Mouse (Mus musculus) c-Kit-positive CD71-positive TER-119-negative erythroid progenitor cells, embryonic 14.5 days (primary cell): ENCODE results near the gene Aacs.
A peak's percentile ranks its signal among the peaks of the same experiment; 100 is the strongest.
"Not testable (repeated sequence)": the region's sequence is repeated elsewhere in the genome, so short reads cannot be mapped to it uniquely, and the experiment has no call there.

ENCODE experiments used
- DNase-seq: peaks from one replicate; pipeline ENCODE4 v3.0.0-alpha.2; 2013; ENCODE audit warnings: low read depth

Aacs gene

GRCm38 (mm10) chr5:125465701-125466106, 9.9 kb upstream of the Aacs start:
- DNase-seq = peak; percentile 98

GRCm38 (mm10) chr5:125466483-125466882, 9.1 kb upstream of the Aacs start:
- DNase-seq = no peak

- DNase-seq = no peak
These were observed 8.4 kb upstream of the Aacs start for GRCm38 (mm10) chr5:125467261-125467660.

GRCm38 (mm10) chr5:125470713-125471112, 4.9 kb upstream of the Aacs start:
- DNase-seq = no peak

GRCm38 (mm10) chr5:125472796-125473475, 2.7 kb upstream of the Aacs start:
- no peak for DNase-seq

GRCm38 (mm10) chr5:125475030-125475429, 584 bp upstream of the Aacs start:
- DNase-seq = no peak

- no peak for DNase-seq
These were observed 642 bp downstream of the Aacs start for GRCm38 (mm10) chr5:125476286-125476625.

GRCm38 (mm10) chr5:125476799-125477198, 1.2 kb downstream of the Aacs start:
- DNase-seq = no peak

GRCm38 (mm10) chr5:125477533-125477932, 1.9 kb downstream of the Aacs start:
- DNase-seq = no peak

- no peak for DNase-seq
These were observed 2.4 kb downstream of the Aacs start for GRCm38 (mm10) chr5:125478037-125478436.

GRCm38 (mm10) chr5:125479376-125479775, 3.8 kb downstream of the Aacs start:
- DNase-seq = no peak

- DNase-seq = no peak
These were observed 5.0 kb downstream of the Aacs start for GRCm38 (mm10) chr5:125480434-125481231.

GRCm38 (mm10) chr5:125482474-125482873, 6.9 kb downstream of the Aacs start:
- no peak for DNase-seq

GRCm38 (mm10) chr5:125483712-125484611, 8.3 kb downstream of the Aacs start:
- DNase-seq = no peak

GRCm38 (mm10) chr5:125485031-125485778, 9.6 kb downstream of the Aacs start:
- no peak for DNase-seq

- DNase-seq = no peak
These were observed 10.5 kb downstream of the Aacs start for GRCm38 (mm10) chr5:125486088-125486487.

- DNase-seq = no peak
These were observed 11.9 kb downstream of the Aacs start for GRCm38 (mm10) chr5:125487375-125488115.

- no peak for DNase-seq
These were observed 12.5 kb downstream of the Aacs start for GRCm38 (mm10) chr5:125488116-125488455.

- not testable (repeated sequence) for DNase-seq
These were observed 13.3 kb downstream of the Aacs start for GRCm38 (mm10) chr5:125488953-125489352.

GRCm38 (mm10) chr5:125491107-125491506, 15.5 kb downstream of the Aacs start:
- DNase-seq = no peak
